Mouse (Mus musculus): ENCODE data around the gene Trp53rkb. TPM values are rescaled to one million over a fixed set of nuclear protein-coding genes. Genes with fewer than 3 reads are reported as not detected.
A peak's percentile ranks its signal among the peaks of the same experiment; 100 is the strongest.

Gene Trp53rkb
- total RNA-seq, 2 experiments from 2014 or later = 5.3 to 6.4 TPM

DNA sequence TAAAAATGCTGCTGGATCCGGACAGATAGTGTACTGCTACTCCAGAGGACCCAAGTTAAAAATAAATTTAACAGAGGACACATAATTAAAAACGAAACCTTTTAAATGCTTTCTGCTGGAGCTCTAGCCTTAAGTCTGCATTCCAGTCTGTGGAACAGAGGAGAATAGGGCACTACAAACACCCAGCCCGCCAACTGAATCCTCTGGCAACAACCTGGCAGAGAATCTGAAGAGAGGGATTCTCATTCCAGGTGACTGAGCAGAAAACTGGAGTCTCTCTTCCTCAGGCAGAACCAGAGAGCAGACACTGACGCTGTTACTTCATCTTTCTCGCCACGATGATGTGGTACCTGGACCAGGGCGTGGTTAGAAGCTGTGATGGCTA lies 8.1 kb downstream of the Trp53rkb start:
- no peak for DNase-seq (ENCODE audit: extremely low spot score in 1 of 2, low spot score in 2 of 2)
- peak overlapping the region; percentile 94 for H3K27ac ChIP-seq

DNA sequence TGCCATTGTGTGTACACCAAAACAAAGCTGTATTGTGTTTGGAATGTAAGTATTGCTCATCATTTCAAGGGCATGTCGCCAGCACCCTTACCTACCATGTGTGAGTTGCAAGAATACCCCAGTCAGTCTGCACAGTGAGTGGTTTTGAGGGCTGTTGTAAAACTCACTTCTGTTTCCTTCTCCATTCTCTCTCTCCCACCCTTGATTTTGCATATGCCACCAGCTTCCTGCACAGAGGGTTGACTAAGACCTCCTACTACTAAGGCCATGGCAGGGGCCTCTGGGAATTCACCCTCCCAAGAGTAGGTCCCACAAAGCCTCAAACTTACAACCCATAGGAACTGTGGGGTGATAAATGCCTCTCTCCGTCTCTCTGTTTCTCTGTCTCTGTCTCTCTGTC lies 9.1 kb downstream of the Trp53rkb start:
- TF ChIP-seq CTCF (IDR thresholded peaks at IDR 0.05) = no peak
- DNase-seq (ENCODE audit: extremely low spot score in 1 of 2, low spot score in 2 of 2) = no peak
- intact Hi-C loops (cut with DNase I) = no loop called here
- Histone ChIP-seq H3K4me3 (no peak overlapping the region), H3K27ac (0 out of 2 replicates have a peak overlapping the region, but pooled peaks have one; percentile 94)

More for the DNA sequence above, 8.1 kb downstream of the Trp53rkb start:
- no peak for TF ChIP-seq CTCF (IDR thresholded peaks at IDR 0.05)
- H3K4me3 ChIP-seq = peak overlapping the region; percentile 3; the same call in 1 of the 2 replicates
- intact Hi-C loops (cut with DNase I) = no loop called here

GRCm38 (mm10) chr2:166803298-166803697 lies 11.0 kb downstream of the Trp53rkb start:
- H3K27ac ChIP-seq = no peak overlapping the region
- TF ChIP-seq CTCF (IDR thresholded peaks at IDR 0.05) = no peak
- intact Hi-C loops (cut with DNase I) = no loop called here
- DNase-seq (ENCODE audit: extremely low spot score in 1 of 2, low spot score in 2 of 2) = no peak
- no peak overlapping the region for H3K4me3 ChIP-seq

GRCm38 (mm10) chr2:166805250-166806172 lies 13.2 kb downstream of the Trp53rkb start, which contains the start of gene Arfgef2:
Gene Arfgef2, plus strand, starts transcription at chr2:166805588.
- TF ChIP-seq CTCF (IDR thresholded peaks at IDR 0.05) = no peak
- peak; percentile 87 to 89 for DNase-seq (ENCODE audit: extremely low spot score in 1 of 2, low spot score in 2 of 2)
- Histone ChIP-seq H3K27ac (peak within 1 kb of the TSS; percentile 89), H3K4me3 (peak within 1 kb of the TSS; percentile 61)
- intact Hi-C loops (cut with DNase I) = no loop called here

DNA sequence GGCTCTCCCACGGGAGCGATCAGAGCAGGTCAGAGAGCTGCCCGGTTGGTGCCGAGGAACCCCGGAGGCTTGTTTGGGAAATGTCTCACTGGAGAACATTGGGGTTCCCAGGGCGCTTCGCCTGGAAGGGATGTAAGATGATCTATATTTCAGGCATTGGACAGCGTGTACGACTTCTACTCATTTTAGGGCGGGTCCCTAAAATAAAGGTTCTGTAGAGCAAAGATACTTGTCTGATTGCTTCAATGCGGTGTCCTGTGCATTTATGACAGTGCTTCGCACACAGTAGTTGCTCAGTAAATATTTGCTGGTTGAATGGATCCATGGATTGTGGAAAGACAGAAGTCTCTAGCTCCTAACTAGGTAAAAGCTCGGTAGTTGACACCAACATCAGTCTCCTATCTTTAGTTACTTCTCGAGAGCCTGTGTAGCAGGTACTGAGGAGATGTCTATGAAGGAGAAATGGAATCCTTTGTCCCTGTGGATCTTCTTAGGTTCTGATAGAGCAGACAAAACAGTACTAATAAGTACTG lies 13.9 kb downstream of the Trp53rkb start:
- intact Hi-C loops (cut with DNase I) = no loop called here
- TF ChIP-seq CTCF (IDR thresholded peaks at IDR 0.05) = no peak
- no peak for DNase-seq (ENCODE audit: extremely low spot score in 1 of 2, low spot score in 2 of 2)
- peak overlapping the region; percentile 89 for H3K27ac ChIP-seq
- peak overlapping the region; percentile 61 for H3K4me3 ChIP-seq

DNA sequence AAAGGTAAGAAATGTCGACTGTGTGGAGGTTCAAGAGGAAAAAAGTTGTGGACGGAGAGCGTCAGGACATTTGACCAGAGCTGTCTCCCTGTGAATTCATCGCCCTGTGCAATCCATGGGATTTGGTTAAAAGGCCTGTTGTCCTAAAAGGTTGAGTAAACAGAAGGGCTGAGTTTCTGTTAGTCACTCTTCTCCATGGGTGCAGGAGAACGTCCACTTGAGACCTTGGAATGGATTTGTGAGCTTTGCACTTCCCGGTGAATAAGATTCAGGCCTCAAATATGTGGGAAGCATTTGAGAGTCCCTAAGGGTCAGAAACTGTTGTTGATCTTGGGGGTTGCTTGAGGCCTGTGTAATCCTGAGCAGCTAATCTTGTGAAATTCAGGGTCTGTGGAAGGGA lies 14.5 kb downstream of the Trp53rkb start:
- TF ChIP-seq CTCF (IDR thresholded peaks at IDR 0.05) = no peak
- intact Hi-C loops (cut with DNase I) = no loop called here
- DNase-seq (ENCODE audit: extremely low spot score in 1 of 2, low spot score in 2 of 2) = no peak
- Histone ChIP-seq H3K27ac (no peak overlapping the region), H3K4me3 (peak overlapping the region; percentile 61; the same call in 1 of the 2 replicates)

DNA sequence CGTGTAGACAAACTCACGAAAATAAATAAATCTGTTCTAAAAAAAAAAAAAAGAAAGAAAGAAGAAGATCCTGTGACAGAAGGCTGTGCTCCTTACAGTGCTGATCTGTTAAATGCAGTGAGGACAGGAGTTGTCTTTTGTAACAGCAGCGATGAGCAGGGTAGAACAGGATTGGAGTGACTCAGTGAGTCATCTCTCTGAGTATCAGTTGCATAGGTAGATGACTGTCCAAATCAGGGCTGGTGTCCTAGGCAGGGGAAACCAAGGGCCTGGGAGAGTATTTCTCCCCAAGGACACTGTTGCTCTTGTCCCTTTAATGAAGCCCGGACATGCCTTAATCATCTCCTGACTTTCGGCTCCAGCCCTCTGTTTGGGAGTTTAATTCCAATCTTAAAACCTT lies 17.2 kb downstream of the Trp53rkb start:
- TF ChIP-seq CTCF (IDR thresholded peaks at IDR 0.05) = no peak
- Histone ChIP-seq H3K4me3 (no peak overlapping the region), H3K27ac (peak overlapping the region; percentile 28; the same call in 1 of the 2 replicates)
- intact Hi-C loops (cut with DNase I) = no loop called here
- no peak for DNase-seq (ENCODE audit: extremely low spot score in 1 of 2, low spot score in 2 of 2)

DNA sequence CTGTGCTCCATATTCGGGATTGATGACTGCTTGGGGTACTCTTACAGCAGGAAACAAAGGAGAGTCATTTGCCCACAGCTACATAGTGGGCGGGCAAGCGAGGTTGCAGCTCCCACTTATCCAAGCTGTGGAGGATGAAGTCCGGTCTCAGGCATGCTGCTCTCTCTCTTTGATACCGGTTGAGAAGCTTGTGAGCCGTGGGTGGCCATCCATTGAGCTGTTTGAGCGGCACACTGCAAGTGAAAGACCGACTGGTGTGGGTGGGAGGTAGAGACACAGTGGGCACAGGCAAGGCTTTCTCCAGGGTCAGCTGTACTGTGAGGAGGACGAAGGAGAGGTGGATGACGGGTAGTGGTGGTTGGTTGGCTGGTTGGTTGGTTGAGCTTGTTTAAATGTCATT lies 18.5 kb downstream of the Trp53rkb start:
- Histone ChIP-seq H3K4me3 (no peak overlapping the region), H3K27ac (no peak overlapping the region)
- peak in 1 of 2 experiments; percentile 43 for DNase-seq (ENCODE audit: extremely low spot score in 1 of 2, low spot score in 2 of 2)
- intact Hi-C loops (cut with DNase I) = no loop called here
- no peak for TF ChIP-seq CTCF (IDR thresholded peaks at IDR 0.05)

DNA sequence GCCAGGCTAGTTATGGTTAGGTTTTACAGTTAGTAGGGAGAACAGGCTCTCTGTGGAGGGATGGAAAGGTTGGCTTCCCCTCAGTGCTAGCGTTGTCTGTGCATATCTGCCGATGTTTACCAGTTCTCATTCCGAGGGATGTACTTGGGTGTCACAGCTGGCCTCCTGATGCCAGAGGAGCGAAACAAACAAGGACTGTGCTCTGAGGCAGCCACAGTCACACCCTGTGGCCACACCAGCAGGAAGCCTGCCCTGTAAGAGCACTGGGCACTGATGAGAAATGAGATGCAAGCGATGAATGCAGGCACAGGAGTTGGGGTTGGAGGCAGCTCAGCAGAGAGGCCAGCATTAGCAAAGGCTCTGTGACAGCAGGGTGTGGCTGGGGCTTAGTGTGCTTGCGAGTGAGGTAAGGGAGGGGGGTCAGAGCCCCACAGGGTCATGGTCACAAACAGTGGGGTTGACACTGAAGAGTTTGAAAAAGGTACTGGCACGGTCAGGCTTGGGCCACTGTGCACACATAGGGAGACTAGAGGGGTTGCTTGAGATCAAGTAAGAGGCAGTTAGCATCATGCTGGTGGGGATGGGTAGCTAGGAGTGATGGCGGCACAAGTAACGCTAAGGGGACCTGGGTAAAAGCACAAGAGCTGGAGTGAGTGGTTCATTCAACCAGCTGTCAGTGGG lies 26.3 kb downstream of the Trp53rkb start:
- TF ChIP-seq CTCF (IDR thresholded peaks at IDR 0.05) = no peak
- Histone ChIP-seq H3K4me3 (no peak overlapping the region), H3K27ac (peak overlapping the region; percentile 36)

GRCm38 (mm10) chr2:166819849-166820248 lies 27.5 kb downstream of the Trp53rkb start:
- TF ChIP-seq CTCF (IDR thresholded peaks at IDR 0.05) = no peak
- Histone ChIP-seq H3K4me3 (no peak overlapping the region), H3K27ac (peak overlapping the region; percentile 36)
- intact Hi-C loops (cut with DNase I) = no loop called here
- DNase-seq (ENCODE audit: extremely low spot score in 1 of 2, low spot score in 2 of 2) = no peak

More for the DNA sequence above, 26.3 kb downstream of the Trp53rkb start:
- no peak for DNase-seq (ENCODE audit: extremely low spot score in 1 of 2, low spot score in 2 of 2)
- intact Hi-C loops (cut with DNase I) = no loop called here

DNA sequence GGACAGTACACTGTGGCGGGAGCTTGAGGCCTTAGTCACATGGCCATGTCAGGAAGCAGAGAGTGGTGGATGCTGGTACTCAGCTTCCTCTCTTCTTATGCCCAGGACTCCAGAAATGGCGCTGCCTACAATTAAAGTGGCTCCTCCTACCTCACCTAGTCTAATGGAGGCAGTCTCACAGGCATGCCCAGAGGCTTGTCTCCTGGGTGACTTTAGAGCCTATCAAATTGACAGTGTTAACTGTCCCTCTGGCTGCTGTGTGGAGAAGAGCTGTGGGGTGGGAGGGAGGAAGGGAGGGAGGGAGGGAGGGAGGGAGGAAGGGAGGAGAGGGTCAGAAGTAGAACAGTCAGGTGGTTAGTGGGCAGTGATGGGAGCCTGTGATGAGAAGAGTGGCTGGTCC lies 28.5 kb downstream of the Trp53rkb start:
- TF ChIP-seq CTCF (IDR thresholded peaks at IDR 0.05) = no peak
- Histone ChIP-seq H3K4me3 (no peak overlapping the region), H3K27ac (peak overlapping the region; percentile 36)
- intact Hi-C loops (cut with DNase I) = no loop called here
- DNase-seq (ENCODE audit: extremely low spot score in 1 of 2, low spot score in 2 of 2) = no peak

DNA sequence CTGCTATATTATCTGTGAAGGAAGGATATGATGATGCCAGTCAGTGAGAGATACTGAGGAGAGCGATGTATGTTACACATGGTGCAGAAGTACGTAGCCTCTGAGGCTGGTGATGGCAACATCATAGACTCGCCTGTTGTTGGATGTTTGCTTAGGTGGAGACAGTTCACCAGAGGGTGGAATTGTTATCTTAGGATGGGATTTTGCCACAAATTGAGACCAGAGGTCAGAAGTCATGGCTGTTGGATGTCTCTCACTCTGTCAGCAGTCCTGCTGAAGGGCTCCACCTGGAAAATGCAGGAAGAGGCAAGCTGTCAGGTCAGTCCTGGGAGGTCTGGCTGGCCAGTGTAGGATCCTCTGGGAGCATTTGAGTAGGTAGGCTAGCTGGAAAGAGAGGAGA lies 29.1 kb downstream of the Trp53rkb start:
- TF ChIP-seq CTCF (IDR thresholded peaks at IDR 0.05) = no peak
- intact Hi-C loops (cut with DNase I) = no loop called here
- DNase-seq (ENCODE audit: extremely low spot score in 1 of 2, low spot score in 2 of 2) = no peak
- Histone ChIP-seq H3K27ac (no peak overlapping the region), H3K4me3 (no peak overlapping the region)
